Mouse (Mus musculus) heart, postnatal 0 days (tissue): ENCODE data around the gene Mpig6b.

Experiments
- CTCF ChIP-seq: IDR thresholded peaks from 2 replicates; pipeline ENCODE4 v1.5.1; 2016; ENCODE audit warnings: antibody characterized with exemption, control low read depth, low read depth
- EP300 ChIP-seq: IDR thresholded peaks from 2 replicates; pipeline ENCODE4 v1.6.1; 2016; ENCODE audit warnings: antibody characterized with exemption, low read depth

DNA sequence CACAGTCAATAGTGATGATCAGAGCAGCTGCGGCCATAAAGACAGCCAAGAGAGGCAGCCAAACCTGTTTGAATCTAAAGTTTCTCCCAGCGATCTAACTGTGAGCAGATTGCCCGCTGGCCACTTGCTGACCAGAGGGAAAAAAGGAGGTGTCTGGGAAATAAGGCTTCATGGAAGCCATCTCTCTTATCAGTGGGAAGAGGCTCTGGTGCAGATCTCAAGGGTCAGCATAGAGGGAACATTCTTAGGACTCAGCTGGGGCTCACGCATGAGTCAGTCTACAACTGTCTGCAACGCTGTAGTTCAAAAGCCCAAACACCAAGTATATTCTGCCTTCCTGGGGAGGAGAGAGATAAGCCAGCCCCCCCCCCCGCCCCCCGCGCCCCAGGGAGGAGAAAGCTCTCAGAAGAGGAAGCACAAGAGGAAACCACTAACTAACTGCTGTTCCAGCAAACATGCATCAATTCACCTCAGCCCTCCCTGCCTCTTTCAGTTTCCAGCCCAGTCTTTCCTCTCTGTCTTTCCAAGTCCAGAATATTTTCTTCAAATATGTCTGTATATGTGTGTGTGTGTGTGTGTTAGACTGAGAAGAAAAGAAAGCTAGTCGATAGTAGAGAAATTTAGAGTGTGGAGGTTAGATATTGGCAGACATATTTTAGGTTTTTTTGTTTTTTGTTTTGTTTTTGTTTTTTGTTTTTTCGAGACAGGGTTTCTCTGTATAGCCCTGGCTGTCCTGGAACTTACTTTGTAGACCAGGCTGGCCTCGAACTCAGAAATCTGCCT, 17.6 kb downstream of the Mpig6b start:
- no peak for TF ChIP-seq EP300
- no peak for TF ChIP-seq CTCF
